Mouse (Mus musculus): ENCODE results near the gene Tlk2.

DNA sequence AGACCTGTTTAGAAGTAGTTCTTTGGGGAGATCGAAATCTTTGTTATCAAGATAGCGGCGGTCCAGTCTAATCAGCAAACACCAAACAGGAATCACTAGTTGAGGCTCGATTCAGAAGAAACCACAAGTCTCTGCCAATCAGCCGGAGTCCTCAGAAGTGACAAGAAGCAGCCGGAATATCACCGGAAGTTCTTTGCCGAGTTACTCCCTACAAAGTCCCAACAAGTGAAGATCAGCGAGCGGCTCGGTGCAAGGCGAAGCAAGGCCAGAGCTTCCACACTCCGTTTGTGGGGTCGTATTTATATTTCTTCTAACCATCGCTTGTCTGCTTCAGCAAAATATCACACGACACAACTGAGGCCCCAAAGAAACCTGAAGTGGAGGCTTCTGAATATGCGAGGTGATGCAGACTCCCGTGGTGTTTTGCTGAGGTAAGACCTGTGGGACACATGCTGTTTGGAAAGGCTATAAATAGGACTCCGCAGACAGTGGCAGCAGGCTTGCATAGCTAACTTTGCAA is 21.8 kb upstream of the Tlk2 start:
- no peak for TF ChIP-seq CTCF (IDR thresholded peaks at IDR 0.05; ENCODE audit: control insufficient read depth, insufficient read depth, insufficient read length)
- TF ChIP-seq MAX (IDR thresholded peaks at IDR 0.05), result no peak
- no peak for TF ChIP-seq CEBPB (IDR thresholded peaks at IDR 0.05; ENCODE audit: low read depth)
- no peak for TF ChIP-seq USF1 (IDR thresholded peaks at IDR 0.05; ENCODE audit: low read depth)
- no peak for TF ChIP-seq MYOG (IDR thresholded peaks at IDR 0.05; ENCODE audit: control insufficient read depth, extremely low read depth, insufficient read length)
- TF ChIP-seq MYOD1 (IDR thresholded peaks at IDR 0.05; ENCODE audit: control insufficient read depth, insufficient read length, low read depth), result no peak
- TF ChIP-seq FOSL1 (IDR thresholded peaks at IDR 0.05; ENCODE audit: insufficient read depth, low read length, poor library complexity, severe bottlenecking), result no peak
